Mouse (Mus musculus): ENCODE measurements around the gene Arhgap29. TPM values are rescaled to one million over a fixed set of nuclear protein-coding genes. Genes with fewer than 3 reads are reported as not detected.

Arhgap29 gene
- polyA plus RNA-seq, 1 experiment from 2014 or later: 35.0 TPM

GRCm38 (mm10) chr3:121969451-121969850 lies 17.1 kb downstream of the Arhgap29 start:
- Histone ChIP-seq H3K4me3 (ENCODE audit: low read depth, low read length) (no peak overlapping the region), H3K27ac (ENCODE audit: low read depth, low read length) (no peak overlapping the region), H3K36me3 (ENCODE audit: control insufficient read depth, insufficient read depth, low read length) (no peaks in the 10 kb centered on the region), H3K9ac (ENCODE audit: low read length) (no peak overlapping the region), H3K4me2 (ENCODE audit: low read depth, low read length, severe bottlenecking) (no peak overlapping the region), H3K4me1 (replicated peaks; ENCODE audit: control insufficient read depth, insufficient read depth, low read length) (peaks cover 4% of the 10 kb centered on the region; the same call in 1 of the 2 replicates), H3K9me3 (ENCODE audit: control insufficient read depth, low read length) (no peaks in the 10 kb centered on the region), H3K27me3 (ENCODE audit: control insufficient read depth, insufficient read depth, low read length) (no peaks in the 10 kb centered on the region; the same call in 1 of the 2 replicates)
- ATAC-seq (replicated peaks; ENCODE audit: low FRiP score): no peak
- 56% methylated on average over 1 of the region's 1 CpGs for WGBS
- DNase-seq (ENCODE audit: low spot score): no peak

GRCm38 (mm10) chr3:121973761-121974160 lies 21.4 kb downstream of the Arhgap29 start:
- Histone ChIP-seq H3K27me3 (ENCODE audit: control insufficient read depth, insufficient read depth, low read length) (no peaks in the 10 kb centered on the region), H3K36me3 (ENCODE audit: control insufficient read depth, insufficient read depth, low read length) (no peaks in the 10 kb centered on the region), H3K4me1 (replicated peaks; ENCODE audit: control insufficient read depth, insufficient read depth, low read length) (no peaks in the 10 kb centered on the region), H3K4me3 (ENCODE audit: low read depth, low read length) (no peak overlapping the region), H3K9ac (ENCODE audit: low read length) (no peak overlapping the region), H3K27ac (ENCODE audit: low read depth, low read length) (no peak overlapping the region), H3K4me2 (ENCODE audit: low read depth, low read length, severe bottlenecking) (no peak overlapping the region), H3K9me3 (ENCODE audit: control insufficient read depth, low read length) (no peaks in the 10 kb centered on the region)
- ATAC-seq (replicated peaks; ENCODE audit: low FRiP score) (no peak), DNase-seq (ENCODE audit: low spot score) (no peak)
- WGBS: 85% methylated on average over 5 of the region's 5 CpGs

GRCm38 (mm10) chr3:121975381-121975780 lies 23.0 kb downstream of the Arhgap29 start:
- no peak for ATAC-seq (replicated peaks; ENCODE audit: low FRiP score)
- H3K9ac ChIP-seq (ENCODE audit: low read length): no peak overlapping the region
- H3K9me3 ChIP-seq (ENCODE audit: control insufficient read depth, low read length): no peaks in the 10 kb centered on the region
- H3K27ac ChIP-seq (ENCODE audit: low read depth, low read length): no peak overlapping the region
- no peaks in the 10 kb centered on the region for H3K27me3 ChIP-seq (ENCODE audit: control insufficient read depth, insufficient read depth, low read length)
- no peak overlapping the region for H3K4me2 ChIP-seq (ENCODE audit: low read depth, low read length, severe bottlenecking)
- 87% methylated on average over 3 of the region's 3 CpGs for WGBS
- H3K36me3 ChIP-seq (ENCODE audit: control insufficient read depth, insufficient read depth, low read length): no peaks in the 10 kb centered on the region
- H3K4me1 ChIP-seq (replicated peaks; ENCODE audit: control insufficient read depth, insufficient read depth, low read length): no peaks in the 10 kb centered on the region
- no peak overlapping the region for H3K4me3 ChIP-seq (ENCODE audit: low read depth, low read length)
- no peak for DNase-seq (ENCODE audit: low spot score)

- Histone ChIP-seq H3K27ac (ENCODE audit: low read depth, low read length) (no peak overlapping the region), H3K27me3 (ENCODE audit: control insufficient read depth, insufficient read depth, low read length) (no peaks in the 10 kb centered on the region), H3K9me3 (ENCODE audit: control insufficient read depth, low read length) (no peaks in the 10 kb centered on the region), H3K36me3 (ENCODE audit: control insufficient read depth, insufficient read depth, low read length) (no peaks in the 10 kb centered on the region), H3K4me3 (ENCODE audit: low read depth, low read length) (no peak overlapping the region), H3K9ac (ENCODE audit: low read length) (no peak overlapping the region), H3K4me1 (replicated peaks; ENCODE audit: control insufficient read depth, insufficient read depth, low read length) (no peaks in the 10 kb centered on the region), H3K4me2 (ENCODE audit: low read depth, low read length, severe bottlenecking) (no peak overlapping the region)
- no peak for ATAC-seq (replicated peaks; ENCODE audit: low FRiP score)
- WGBS: 90% methylated on average over 4 of the region's 4 CpGs
- no peak for DNase-seq (ENCODE audit: low spot score)
Observed at GRCm38 (mm10) chr3:121981306-121981705, 29.0 kb downstream of the Arhgap29 start.

- no peak overlapping the region for H3K27ac ChIP-seq (ENCODE audit: low read depth, low read length)
- DNase-seq (ENCODE audit: low spot score): no peak
- no peak overlapping the region for H3K4me3 ChIP-seq (ENCODE audit: low read depth, low read length)
- ATAC-seq (replicated peaks; ENCODE audit: low FRiP score): no peak
- no peak overlapping the region for H3K4me2 ChIP-seq (ENCODE audit: low read depth, low read length, severe bottlenecking)
- no peaks in the 10 kb centered on the region for H3K27me3 ChIP-seq (ENCODE audit: control insufficient read depth, insufficient read depth, low read length)
- no peak overlapping the region for H3K9ac ChIP-seq (ENCODE audit: low read length)
- H3K36me3 ChIP-seq (ENCODE audit: control insufficient read depth, insufficient read depth, low read length): no peaks in the 10 kb centered on the region
- H3K4me1 ChIP-seq (replicated peaks; ENCODE audit: control insufficient read depth, insufficient read depth, low read length): no peaks in the 10 kb centered on the region
- 76% methylated on average over 4 of the region's 4 CpGs for WGBS
- no peaks in the 10 kb centered on the region for H3K9me3 ChIP-seq (ENCODE audit: control insufficient read depth, low read length)
Observed at GRCm38 (mm10) chr3:121982450-121982849, 30.1 kb downstream of the Arhgap29 start.

GRCm38 (mm10) chr3:121995125-121995524 lies 42.8 kb downstream of the Arhgap29 start:
- H3K27ac ChIP-seq (ENCODE audit: low read depth, low read length): no peak overlapping the region
- no peak overlapping the region for H3K4me2 ChIP-seq (ENCODE audit: low read depth, low read length, severe bottlenecking)
- H3K27me3 ChIP-seq (ENCODE audit: control insufficient read depth, insufficient read depth, low read length): no peaks in the 10 kb centered on the region

GRCm38 (mm10) chr3:121999934-122000333 lies 47.6 kb downstream of the Arhgap29 start:
- no peak for DNase-seq (ENCODE audit: low spot score)
- WGBS: 87% methylated on average over 2 of the region's 2 CpGs
- Histone ChIP-seq H3K36me3 (ENCODE audit: control insufficient read depth, insufficient read depth, low read length) (no peaks in the 10 kb centered on the region), H3K9me3 (ENCODE audit: control insufficient read depth, low read length) (no peaks in the 10 kb centered on the region), H3K4me2 (ENCODE audit: low read depth, low read length, severe bottlenecking) (no peak overlapping the region), H3K27ac (ENCODE audit: low read depth, low read length) (no peak overlapping the region), H3K4me3 (ENCODE audit: low read depth, low read length) (no peak overlapping the region), H3K4me1 (replicated peaks; ENCODE audit: control insufficient read depth, insufficient read depth, low read length) (no peaks in the 10 kb centered on the region), H3K9ac (ENCODE audit: low read length) (no peak overlapping the region), H3K27me3 (ENCODE audit: control insufficient read depth, insufficient read depth, low read length) (no peaks in the 10 kb centered on the region)
- no peak for ATAC-seq (replicated peaks; ENCODE audit: low FRiP score)

More at GRCm38 (mm10) chr3:121995125-121995524, 42.8 kb downstream of the Arhgap29 start:
- no peak for ATAC-seq (replicated peaks; ENCODE audit: low FRiP score)
- H3K36me3 ChIP-seq (ENCODE audit: control insufficient read depth, insufficient read depth, low read length): no peaks in the 10 kb centered on the region
- no peak overlapping the region for H3K4me3 ChIP-seq (ENCODE audit: low read depth, low read length)
- no peak for DNase-seq (ENCODE audit: low spot score)
- no peak overlapping the region for H3K9ac ChIP-seq (ENCODE audit: low read length)
- no peaks in the 10 kb centered on the region for H3K4me1 ChIP-seq (replicated peaks; ENCODE audit: control insufficient read depth, insufficient read depth, low read length)
- WGBS: 68% methylated on average over 4 of the region's 4 CpGs
- no peaks in the 10 kb centered on the region for H3K9me3 ChIP-seq (ENCODE audit: control insufficient read depth, low read length)

GRCm38 (mm10) chr3:122001568-122001967 lies 49.2 kb downstream of the Arhgap29 start:
- DNase-seq (ENCODE audit: low spot score) (no peak), ATAC-seq (replicated peaks; ENCODE audit: low FRiP score) (no peak)
- Histone ChIP-seq H3K27me3 (ENCODE audit: control insufficient read depth, insufficient read depth, low read length) (no peaks in the 10 kb centered on the region), H3K9ac (ENCODE audit: low read length) (no peak overlapping the region), H3K4me3 (ENCODE audit: low read depth, low read length) (no peak overlapping the region), H3K4me2 (ENCODE audit: low read depth, low read length, severe bottlenecking) (no peak overlapping the region), H3K9me3 (ENCODE audit: control insufficient read depth, low read length) (no peaks in the 10 kb centered on the region), H3K27ac (ENCODE audit: low read depth, low read length) (no peak overlapping the region), H3K36me3 (ENCODE audit: control insufficient read depth, insufficient read depth, low read length) (no peaks in the 10 kb centered on the region), H3K4me1 (replicated peaks; ENCODE audit: control insufficient read depth, insufficient read depth, low read length) (no peaks in the 10 kb centered on the region)
- WGBS: 72% methylated on average over 6 of the region's 6 CpGs

GRCm38 (mm10) chr3:122009818-122010217 lies 57.5 kb downstream of the Arhgap29 start:
- Histone ChIP-seq H3K4me1 (replicated peaks; ENCODE audit: control insufficient read depth, insufficient read depth, low read length) (no peaks in the 10 kb centered on the region), H3K27ac (ENCODE audit: low read depth, low read length) (no peak overlapping the region), H3K27me3 (ENCODE audit: control insufficient read depth, insufficient read depth, low read length) (no peaks in the 10 kb centered on the region), H3K36me3 (ENCODE audit: control insufficient read depth, insufficient read depth, low read length) (no peaks in the 10 kb centered on the region), H3K4me2 (ENCODE audit: low read depth, low read length, severe bottlenecking) (no peak overlapping the region), H3K9me3 (ENCODE audit: control insufficient read depth, low read length) (no peaks in the 10 kb centered on the region), H3K4me3 (ENCODE audit: low read depth, low read length) (no peak overlapping the region), H3K9ac (ENCODE audit: low read length) (no peak overlapping the region)
- no peak for DNase-seq (ENCODE audit: low spot score)
- WGBS: 94% methylated on average over 5 of the region's 5 CpGs
- no peak for ATAC-seq (replicated peaks; ENCODE audit: low FRiP score)
